Mouse (Mus musculus) kidney, postnatal 4 days (tissue): ENCODE results near the gene Lrrn3.

ENCODE experiments used
- DNase-seq, 2 experiments: peaks; one replicate each; pipeline ENCODE4 v3.0.0; 2021; ENCODE audit warnings: mixed read lengths in 2 of 2

The Lrrn3 gene

GRCm38 (mm10) chr12:41428806-41429205 lies 57.4 kb downstream of the Lrrn3 start:
- no peak for DNase-seq

- DNase-seq = no peak
Measured at GRCm38 (mm10) chr12:41427464-41427863, 58.8 kb downstream of the Lrrn3 start.

GRCm38 (mm10) chr12:41425101-41425679 lies 61.0 kb downstream of the Lrrn3 start:
- DNase-seq = no peak

GRCm38 (mm10) chr12:41417961-41418360 lies 68.3 kb downstream of the Lrrn3 start:
- no peak for DNase-seq

- DNase-seq = no peak
Measured at GRCm38 (mm10) chr12:41417099-41417498, 69.1 kb downstream of the Lrrn3 start.

- DNase-seq = no peak
Measured at GRCm38 (mm10) chr12:41416635-41417034, 69.6 kb downstream of the Lrrn3 start.

- no peak for DNase-seq
Measured at GRCm38 (mm10) chr12:41409431-41409830, 76.8 kb downstream of the Lrrn3 start.

- DNase-seq = no peak
Measured at GRCm38 (mm10) chr12:41401923-41402322, 84.3 kb downstream of the Lrrn3 start.
